7 mouse cellular contexts compared by ENCODE assay signal in genomic region chr6:87811675-87812338, GRCm38 (mm10). TPM values are rescaled to one million over a fixed set of nuclear protein-coding genes. Genes with fewer than 3 reads are reported as not detected.
DNase-seq lines count a peak whose midpoint lies in the region; ATAC-seq and TF ChIP-seq lines count a peak whose summit lies in the region.

Gene Rab43, minus strand, starts transcription at chr6:87812164.

- intact Hi-C loops in left cerebral cortex, postnatal 4 days (cut with DNase I): no loop called here

- peak; percentile 61 for TF ChIP-seq CTCF in intestine, postnatal 0 days (IDR thresholded peaks at IDR 0.05; ENCODE audit: low read depth)
- TF ChIP-seq CTCF in small intestine, adult 2 months (IDR thresholded peaks at IDR 0.05; ENCODE audit: extremely low read depth, insufficient read length, insufficient replicate concordance, low read depth, low read length): no peak

- H3K27ac ChIP-seq in intestine, postnatal 0 days (ENCODE audit: low read depth, low read length): peak within 1 kb of the TSS; percentile 95
- H3K27ac ChIP-seq in midbrain, embryonic 12.5 days (replicated peaks): peak within 1 kb of the TSS; percentile 60
- peak within 1 kb of the TSS; percentile 91 for H3K27ac ChIP-seq in small intestine, adult 2 months (ENCODE audit: insufficient read depth, low read depth, low read length)

- peak; percentile 91 for DNase-seq in adrenal gland, adult 8-10 months
- peak; percentile 95 for DNase-seq in embryo, embryonic 9.5 days (ENCODE audit: extremely low spot score)
- no peak for DNase-seq in gonadal fat pad, adult 2 months (ENCODE audit: low read depth)
- DNase-seq in left cerebral cortex, postnatal 4 days: peak; percentile 91

- H3K27me3 ChIP-seq in intestine, postnatal 0 days (replicated peaks; ENCODE audit: control insufficient read depth, insufficient read depth, low read length): no peaks in the 10 kb centered on the region
- peaks cover 8% of the 10 kb centered on the region; the same call in 1 of the 2 replicates for H3K27me3 ChIP-seq in midbrain, embryonic 12.5 days
- no peaks in the 10 kb centered on the region for H3K27me3 ChIP-seq in small intestine, adult 2 months (ENCODE audit: control insufficient read depth, insufficient read depth, low read length)

- peak within 1 kb of the TSS; percentile 87 for H3K4me2 ChIP-seq in intestine, postnatal 0 days (replicated peaks; ENCODE audit: low read depth)
- H3K4me2 ChIP-seq in midbrain, embryonic 12.5 days (replicated peaks): peak within 1 kb of the TSS; percentile 96

- WGBS in intestine, postnatal 0 days: under 1% methylated on average over 28 of the region's 56 CpGs
- 1% methylated on average over 53 of the region's 56 CpGs for WGBS in midbrain, embryonic 12.5 days
- WGBS in small intestine, adult 2 months: under 1% methylated on average over 56 of the region's 56 CpGs

- H3K36me3 ChIP-seq in intestine, postnatal 0 days (ENCODE audit: control insufficient read depth, insufficient read depth): 0 out of 2 replicates have a peak, but pooled peaks cover 6% of the 10 kb centered on the region
- H3K36me3 ChIP-seq in midbrain, embryonic 12.5 days: peaks cover 34% of the 10 kb centered on the region
- no peaks in the 10 kb centered on the region; the same call in 1 of the 2 replicates for H3K36me3 ChIP-seq in small intestine, adult 2 months (ENCODE audit: control insufficient read depth, insufficient read depth, low read length)

- no peaks in the 10 kb centered on the region for H3K9me3 ChIP-seq in intestine, postnatal 0 days (ENCODE audit: control insufficient read depth)
- no peaks in the 10 kb centered on the region for H3K9me3 ChIP-seq in midbrain, embryonic 12.5 days

- H3K9ac ChIP-seq in intestine, postnatal 0 days (ENCODE audit: low read depth, low read length): peak within 1 kb of the TSS; percentile 92
- peak within 1 kb of the TSS; percentile 78 for H3K9ac ChIP-seq in midbrain, embryonic 12.5 days (replicated peaks)

- ATAC-seq in intestine, postnatal 0 days: peak; percentile 93
- peak; percentile 96 for ATAC-seq in midbrain, embryonic 12.5 days (ENCODE audit: low FRiP score, low read depth)

- peak; percentile 99 for TF ChIP-seq POLR2A in small intestine, adult 2 months (IDR thresholded peaks at IDR 0.05; ENCODE audit: low read depth, low read length)

- 0 out of 2 replicates have a peak, but pooled peaks cover 8% of the 10 kb centered on the region for H3K4me1 ChIP-seq in intestine, postnatal 0 days (replicated peaks; ENCODE audit: control insufficient read depth, insufficient read depth, low read length)
- H3K4me1 ChIP-seq in midbrain, embryonic 12.5 days: peaks cover 21% of the 10 kb centered on the region
- peaks cover 14% of the 10 kb centered on the region for H3K4me1 ChIP-seq in small intestine, adult 2 months (ENCODE audit: control insufficient read depth, insufficient read depth, insufficient read length, low read length)

- H3K4me3 ChIP-seq in intestine, postnatal 0 days (ENCODE audit: low read depth, low read length): peak within 1 kb of the TSS; percentile 89
- peak within 1 kb of the TSS; percentile 71 for H3K4me3 ChIP-seq in midbrain, embryonic 12.5 days
- peak within 1 kb of the TSS; percentile 82 for H3K4me3 ChIP-seq in small intestine, adult 2 months (ENCODE audit: low read depth, low read length)

RNA-seq across cellular contexts. Expression of gene Rab43, which starts in this region (rescaled TPM):
- total RNA-seq in adrenal gland, adult 8-10 months (2022): 10 to 100 TPM; 34.0 to 40.1 (median 36.5) TPM
- polyA plus RNA-seq in gonadal fat pad, adult 2 months (2012; rRNA removed): 46.8 and 50.8 TPM in 2 replicates
- polyA plus RNA-seq in intestine, postnatal 0 days (2015; fragmentation: Nextera tagmentation; extraction: Ambion mirVana): 25.5 and 25.9 TPM in 2 replicates
- total RNA-seq in left cerebral cortex, postnatal 4 days (2021): 10 to 100 TPM; 15.2 to 21.8 TPM
- polyA plus RNA-seq in midbrain, embryonic 12.5 days (2016; fragmentation: Nextera tagmentation; extraction: Ambion mirVana): 10.6 and 11.0 TPM in 2 replicates
- 47.2 and 58.4 TPM in 2 replicates for polyA plus RNA-seq in small intestine, adult 2 months (2012; rRNA removed)
